Mouse (Mus musculus): ENCODE measurements around the gene Olfr168.
"Not testable (repeated sequence)": the region's sequence is repeated elsewhere in the genome, so short reads cannot be mapped to it uniquely, and the experiment has no call there.

The Olfr168 gene

DNA sequence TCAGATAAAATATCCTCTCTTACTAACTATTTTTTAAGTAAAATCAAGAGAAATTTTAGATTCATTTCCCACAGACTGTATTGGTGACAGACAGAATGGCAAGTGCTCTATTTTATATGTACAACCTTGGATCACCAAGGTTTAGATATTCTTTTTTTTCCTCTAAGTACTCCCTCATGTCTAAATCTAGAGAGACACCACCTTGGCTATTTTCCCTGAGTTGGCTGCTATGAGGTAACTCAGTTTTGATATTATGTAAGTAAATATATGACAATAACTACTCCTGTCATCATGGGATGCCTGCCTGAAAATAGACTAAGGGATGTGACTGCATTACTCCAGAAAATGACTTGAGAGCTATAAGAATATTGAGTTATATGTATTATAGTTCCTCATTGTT, at the start of gene Olfr168:
Gene Olfr168 (minus strand): TSS at position 101 of the 400 bp plus-strand sequence.
- no peak for DNase-seq

DNA sequence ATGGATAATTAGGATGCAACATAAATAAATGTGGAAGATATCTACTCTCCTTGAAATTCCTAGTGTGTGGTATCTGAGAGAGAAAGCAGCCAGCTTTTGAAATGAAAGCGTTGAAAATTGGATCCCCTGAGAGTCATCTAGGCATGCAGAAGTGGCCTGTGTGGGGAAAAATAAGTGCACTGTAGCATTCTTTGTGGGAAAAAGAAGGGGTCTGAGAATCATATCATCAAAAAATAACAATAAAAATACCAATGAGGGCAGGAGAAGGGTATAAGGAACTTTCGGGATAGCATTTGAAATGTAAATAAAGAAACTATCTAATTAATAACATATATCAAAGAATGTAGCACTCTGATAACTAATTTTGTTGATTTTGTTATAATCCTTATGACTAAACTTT, 36.4 kb upstream of the Olfr168 start, which contains the start of gene Olfr169:
Gene Olfr169 (minus strand): TSS at position 101 of the 400 bp plus-strand sequence.
- DNase-seq, result not testable (repeated sequence)

DNA sequence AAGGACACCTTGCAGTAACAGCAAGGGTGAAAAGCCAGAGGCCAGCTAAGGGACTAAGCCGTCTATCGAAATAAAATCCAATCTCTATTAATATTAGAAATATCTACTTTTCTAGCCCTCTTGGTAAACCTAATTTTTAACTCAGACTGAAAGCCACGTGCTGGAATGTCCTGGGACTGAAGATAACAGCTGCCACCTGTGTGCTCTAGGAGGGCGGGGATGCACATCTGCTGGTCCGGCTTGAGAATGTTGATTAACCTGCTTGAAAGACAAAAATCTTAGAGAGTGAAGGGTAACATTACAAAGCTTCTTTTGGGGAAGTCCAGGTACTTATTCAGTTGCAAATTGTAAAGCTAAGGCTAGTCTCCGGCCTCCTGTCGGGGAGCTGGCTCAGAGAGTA, 18.1 kb upstream of the Olfr168 start:
- not testable (repeated sequence) for DNase-seq

- not testable (repeated sequence) for DNase-seq
These were observed 16.9 kb upstream of the Olfr168 start for GRCm38 (mm10) chr16:19552246-19552645.

DNA sequence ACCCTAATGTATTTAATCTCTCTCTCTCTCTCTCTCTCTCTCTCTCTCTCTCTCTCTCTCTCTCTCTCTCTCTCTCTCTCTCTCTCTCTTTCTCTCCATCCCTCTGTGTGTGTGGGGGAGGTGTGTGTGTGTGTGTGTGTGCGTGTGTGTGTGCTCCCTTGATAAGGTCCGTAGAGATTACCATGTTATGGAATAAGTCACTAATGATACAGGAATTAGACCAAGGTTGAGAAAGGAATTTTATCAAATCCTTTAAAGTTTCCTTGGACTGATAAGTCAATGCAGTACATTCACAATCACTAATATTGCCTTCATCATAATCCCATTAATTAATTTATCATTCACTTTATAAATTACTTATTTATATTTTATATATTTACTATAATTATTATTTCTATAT, 13.2 kb downstream of the Olfr168 start, which contains the start of gene Olfr167:
Gene Olfr167 (minus strand): TSS at position 101 of the 400 bp plus-strand sequence.
- no peak for DNase-seq

DNA sequence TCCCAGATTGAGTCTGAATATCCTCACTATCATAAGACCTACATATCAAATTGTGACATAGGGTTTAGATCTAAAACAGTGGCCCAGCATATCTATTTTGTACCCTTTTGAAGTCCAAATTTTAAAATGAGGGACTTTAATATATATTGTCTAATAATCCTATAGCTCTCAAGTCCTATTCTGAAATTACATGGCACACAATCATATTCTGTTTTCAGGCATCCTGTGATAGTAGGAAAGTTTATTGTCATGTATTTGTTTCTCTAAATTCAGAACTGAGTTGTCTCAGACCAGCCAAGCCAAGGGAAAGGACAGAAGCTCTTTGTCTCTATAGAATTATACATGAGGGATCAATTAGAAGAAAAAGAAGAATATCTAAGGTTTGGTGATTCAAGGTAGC, 52.0 kb downstream of the Olfr168 start, which contains the start of gene Olfr166:
Gene Olfr166 (plus strand): TSS at position 301 of the 400 bp plus-strand sequence.
- no peak for DNase-seq

All from thymus, adult 18-20 months (tissue).